Mouse (Mus musculus) kidney, adult 8-10 months (tissue): ENCODE results near the gene Rbak.
"Not testable (repeated sequence)": the region's sequence is repeated elsewhere in the genome, so short reads cannot be mapped to it uniquely, and the experiment has no call there.

Experiments used
- DNase-seq, 2 experiments: peaks; one replicate each; pipeline ENCODE4 v3.0.0; 2022

Rbak gene

DNA sequence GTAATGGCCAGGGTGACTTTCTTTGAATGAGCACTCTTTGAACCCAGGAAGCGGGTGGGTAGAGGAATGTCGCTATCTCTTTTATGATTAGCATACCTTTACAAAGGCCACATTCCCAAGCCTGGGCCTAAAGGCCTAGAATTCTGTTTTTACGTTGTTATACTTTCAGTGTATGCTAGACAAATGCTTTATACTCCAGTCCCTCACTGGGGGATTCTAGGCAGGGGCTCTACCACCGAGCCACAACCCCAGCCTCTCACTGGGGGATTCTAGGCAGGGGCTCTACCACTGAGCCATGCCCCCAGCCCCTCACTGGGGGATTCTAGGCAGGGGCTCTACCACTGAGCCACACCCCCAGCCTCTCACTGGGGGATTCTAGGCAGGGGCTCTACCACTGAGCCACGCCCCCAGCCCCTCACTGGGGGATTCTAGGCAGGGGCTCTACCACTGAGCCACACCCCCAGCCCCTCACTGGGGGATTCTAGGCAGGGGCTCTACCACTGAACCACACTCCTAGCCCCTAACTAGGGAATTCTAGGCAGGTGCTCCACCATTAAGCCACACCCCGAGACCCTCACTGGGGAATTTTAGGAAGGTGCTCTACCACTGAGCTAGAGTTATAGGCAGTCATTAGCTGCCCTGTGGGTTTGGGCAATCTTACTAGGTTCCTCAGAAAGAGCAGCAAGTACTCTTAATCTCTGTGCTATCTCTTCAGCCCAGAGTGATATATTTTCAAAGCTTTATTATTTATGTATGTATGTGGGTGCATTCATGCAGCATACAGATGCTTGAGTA lies 46.2 kb downstream of the Rbak start:
- not testable (repeated sequence) for DNase-seq

DNA sequence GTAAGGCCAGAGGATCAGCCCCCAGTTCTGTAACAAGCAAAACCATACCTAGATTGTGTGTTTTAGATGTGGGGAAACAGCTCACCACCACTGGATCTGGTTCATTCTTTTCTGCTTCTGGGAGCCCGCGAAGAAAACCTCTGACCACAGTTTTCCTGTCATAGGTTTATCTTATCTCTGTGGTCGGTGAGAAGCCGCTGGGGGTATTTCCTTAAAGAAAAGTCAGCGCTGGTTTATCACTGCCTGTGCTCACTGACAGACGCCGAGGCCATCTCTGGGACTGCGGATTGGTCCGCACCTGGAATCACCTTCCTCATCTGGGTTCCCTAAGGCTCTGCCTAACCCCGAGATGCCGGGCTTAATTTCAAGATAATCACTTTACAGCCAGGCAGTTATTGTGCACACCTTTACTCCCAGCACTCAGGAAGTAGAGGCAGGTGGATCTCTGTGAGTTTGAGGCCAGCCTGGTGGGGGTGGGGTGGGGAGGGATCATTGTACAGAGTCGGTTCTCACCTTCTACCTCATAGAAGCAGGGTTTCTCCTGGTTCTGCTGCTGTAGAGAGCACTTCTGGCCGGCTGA lies 47.5 kb downstream of the Rbak start:
- no peak for DNase-seq

DNA sequence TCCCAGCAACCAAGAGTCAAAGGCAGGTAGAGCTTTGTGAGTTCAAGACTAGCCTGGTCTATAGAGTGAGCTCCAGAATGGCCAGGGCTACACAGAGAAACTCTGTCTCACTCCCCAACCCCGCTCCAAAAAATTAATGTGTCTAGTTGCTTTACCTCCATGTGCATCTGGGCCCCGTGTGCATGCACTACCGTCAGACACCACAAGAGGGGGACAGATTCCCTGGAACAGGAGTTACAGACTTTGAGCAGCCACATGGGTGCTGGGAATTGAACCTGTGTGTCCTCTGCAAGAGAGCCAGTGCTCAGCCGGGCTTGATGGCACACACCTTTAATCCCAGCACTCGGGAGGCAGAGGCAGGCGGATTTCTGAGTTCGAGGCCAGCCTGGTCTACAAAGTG lies 50.2 kb downstream of the Rbak start:
- peak in 1 of 2 experiments; percentile 13 for DNase-seq

GRCm38 (mm10) chr5:143129101-143129500 lies 51.5 kb downstream of the Rbak start:
- DNase-seq, result no peak

- no peak for DNase-seq
These were observed 52.7 kb downstream of the Rbak start for GRCm38 (mm10) chr5:143127837-143128236.

DNA sequence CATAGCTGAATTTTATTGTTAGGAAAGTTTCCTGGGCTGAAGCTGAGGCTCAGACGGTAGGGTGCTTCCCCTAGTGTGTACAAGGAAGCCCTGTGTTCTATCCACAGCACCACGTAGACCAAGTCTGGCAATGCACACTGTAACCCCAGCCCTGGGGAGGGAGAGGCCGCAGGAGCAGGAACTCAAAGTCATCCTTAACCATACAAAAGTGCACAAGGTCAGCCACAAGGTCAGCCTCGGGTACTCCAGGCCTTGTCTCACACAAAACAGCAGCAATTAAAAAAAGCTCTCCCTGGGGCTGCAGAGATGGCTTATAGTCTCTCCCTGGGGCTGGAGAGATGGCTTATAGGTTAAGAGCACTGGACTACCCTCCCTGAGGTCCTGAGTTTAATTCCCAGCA lies 53.7 kb downstream of the Rbak start:
- no peak for DNase-seq

- DNase-seq, result no peak
These were observed 54.5 kb downstream of the Rbak start for GRCm38 (mm10) chr5:143126089-143126488.

GRCm38 (mm10) chr5:143125601-143126000 lies 55.0 kb downstream of the Rbak start:
- DNase-seq, result no peak

GRCm38 (mm10) chr5:143124805-143125378 lies 55.7 kb downstream of the Rbak start:
- no peak for DNase-seq

- no peak for DNase-seq
These were observed 57.9 kb downstream of the Rbak start for GRCm38 (mm10) chr5:143122673-143123072.
